Mouse (Mus musculus): ENCODE data around the gene Cnrip1. TPM values are rescaled to one million over a fixed set of nuclear protein-coding genes. Genes with fewer than 3 reads are reported as not detected.
"Not testable (repeated sequence)": the region's sequence is repeated elsewhere in the genome, so short reads cannot be mapped to it uniquely, and the experiment has no call there.

Cnrip1 gene
- polyA plus RNA-seq, 1 experiment from 2014 or later = 12.7 TPM

GRCm38 (mm10) chr11:17052476-17053049, 1.2 kb downstream of the Cnrip1 start:
- H3K36me3 ChIP-seq = no peaks in the 10 kb centered on the region
- DNase-seq (ENCODE audit: low spot score) = no peak
- peak overlapping the region; percentile 84; the same call in 1 of the 2 replicates for H3K27ac ChIP-seq
- 17% methylated on average over 6 of the region's 6 CpGs for WGBS
- H3K27me3 ChIP-seq (ENCODE audit: insufficient read depth, poor library complexity, severe bottlenecking) = no peaks in the 10 kb centered on the region
- no peaks in the 10 kb centered on the region for H3K9me3 ChIP-seq
- peaks cover 11% of the 10 kb centered on the region for H3K4me1 ChIP-seq
- peak overlapping the region; percentile 66 for H3K4me3 ChIP-seq

GRCm38 (mm10) chr11:17069360-17069759, 18.0 kb downstream of the Cnrip1 start:
- not testable (repeated sequence) for DNase-seq (ENCODE audit: low spot score); H3K9me3 ChIP-seq; H3K4me1 ChIP-seq; H3K4me3 ChIP-seq; H3K27me3 ChIP-seq (ENCODE audit: insufficient read depth, poor library complexity, severe bottlenecking); H3K27ac ChIP-seq; H3K36me3 ChIP-seq
- 86% methylated on average over 2 of the region's 2 CpGs for WGBS

GRCm38 (mm10) chr11:17075656-17076055, 24.3 kb downstream of the Cnrip1 start:
- H3K4me1 ChIP-seq = no peaks in the 10 kb centered on the region
- H3K27ac ChIP-seq = no peak overlapping the region
- no peaks in the 10 kb centered on the region for H3K27me3 ChIP-seq (ENCODE audit: insufficient read depth, poor library complexity, severe bottlenecking)
- H3K36me3 ChIP-seq = no peaks in the 10 kb centered on the region
- no peak for DNase-seq (ENCODE audit: low spot score)
- H3K9me3 ChIP-seq = no peaks in the 10 kb centered on the region
- no peak overlapping the region for H3K4me3 ChIP-seq
- 87% methylated on average over 2 of the region's 2 CpGs for WGBS

DNA sequence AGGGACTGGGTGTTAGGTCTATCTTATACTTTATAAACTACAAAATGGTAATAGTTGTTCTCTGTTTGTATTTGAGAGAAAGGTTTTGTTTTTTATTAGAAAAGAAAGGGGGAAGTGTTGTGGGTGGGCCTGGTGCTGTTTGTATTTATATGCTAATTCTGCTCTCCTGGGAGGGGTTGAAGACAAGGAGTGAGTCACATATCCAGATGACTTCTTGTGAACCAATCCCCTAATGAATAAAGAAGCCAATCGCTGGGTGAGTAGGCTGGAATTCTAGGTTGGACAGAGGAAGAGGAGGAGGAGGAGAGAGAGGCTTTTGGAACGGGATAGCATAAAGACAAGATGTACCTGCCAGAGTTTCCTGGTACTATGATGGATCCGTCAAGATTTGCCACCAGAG, 30.7 kb downstream of the Cnrip1 start:
- 65% methylated on average over 3 of the region's 3 CpGs for WGBS
- Histone ChIP-seq H3K27me3 (ENCODE audit: insufficient read depth, poor library complexity, severe bottlenecking) (no peaks in the 10 kb centered on the region), H3K4me1 (no peaks in the 10 kb centered on the region), H3K4me3 (no peak overlapping the region), H3K9me3 (no peaks in the 10 kb centered on the region), H3K36me3 (no peaks in the 10 kb centered on the region), H3K27ac (no peak overlapping the region)
- no peak for DNase-seq (ENCODE audit: low spot score)

DNA sequence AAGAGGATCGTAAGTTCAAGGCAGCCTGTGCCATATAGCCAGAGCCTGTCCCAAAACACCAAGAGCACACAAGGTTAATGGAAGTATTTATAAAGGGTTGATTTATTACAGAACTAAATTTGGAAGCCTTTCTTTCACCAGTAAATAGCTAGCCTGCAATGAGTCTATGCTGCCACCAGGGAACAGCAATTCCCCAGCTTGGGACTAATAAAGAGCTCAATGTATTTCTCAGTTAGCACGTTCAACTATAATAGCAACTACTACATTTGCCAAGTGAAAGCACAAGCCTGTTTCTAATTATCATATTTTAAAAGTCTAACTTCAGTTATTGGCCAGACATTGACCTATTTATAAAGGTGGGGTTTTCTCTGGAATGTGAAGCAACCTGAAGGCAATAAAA, 31.6 kb downstream of the Cnrip1 start:
- Histone ChIP-seq H3K9me3 (no peaks in the 10 kb centered on the region), H3K4me3 (no peak overlapping the region), H3K27me3 (ENCODE audit: insufficient read depth, poor library complexity, severe bottlenecking) (no peaks in the 10 kb centered on the region), H3K36me3 (no peaks in the 10 kb centered on the region), H3K4me1 (no peaks in the 10 kb centered on the region), H3K27ac (no peak overlapping the region)
- WGBS = 60% methylated on average over 2 of the region's 2 CpGs
- no peak for DNase-seq (ENCODE audit: low spot score)

DNA sequence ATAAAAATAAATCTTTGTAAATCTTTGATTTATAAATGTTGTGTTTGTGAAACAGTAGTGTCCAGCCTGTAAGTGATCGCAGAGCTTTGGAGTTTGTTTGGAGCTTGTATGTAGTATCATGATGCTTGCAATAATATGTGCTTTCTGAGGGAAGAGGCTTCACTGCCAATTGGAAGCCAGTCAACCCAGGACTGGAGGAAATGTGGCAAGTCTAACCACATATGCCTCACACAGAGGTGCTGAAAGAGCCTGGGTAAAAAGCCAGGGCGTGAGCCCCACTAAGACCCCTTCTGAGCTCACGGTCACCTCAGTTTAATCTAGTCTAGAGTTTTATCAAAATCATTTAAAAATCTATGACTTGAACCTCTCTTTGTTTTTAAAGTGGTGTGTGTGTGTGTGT, 32.1 kb downstream of the Cnrip1 start:
- 96% methylated on average over 3 of the region's 3 CpGs for WGBS
- DNase-seq (ENCODE audit: low spot score) = no peak
- Histone ChIP-seq H3K4me1 (no peaks in the 10 kb centered on the region), H3K9me3 (no peaks in the 10 kb centered on the region), H3K4me3 (no peak overlapping the region), H3K36me3 (no peaks in the 10 kb centered on the region), H3K27ac (no peak overlapping the region), H3K27me3 (ENCODE audit: insufficient read depth, poor library complexity, severe bottlenecking) (no peaks in the 10 kb centered on the region)

GRCm38 (mm10) chr11:17083866-17084265, 32.5 kb downstream of the Cnrip1 start:
- Histone ChIP-seq H3K4me3 (no peak overlapping the region), H3K27me3 (ENCODE audit: insufficient read depth, poor library complexity, severe bottlenecking) (no peaks in the 10 kb centered on the region), H3K4me1 (no peaks in the 10 kb centered on the region), H3K36me3 (no peaks in the 10 kb centered on the region), H3K27ac (no peak overlapping the region), H3K9me3 (no peaks in the 10 kb centered on the region)
- 45% methylated on average over 1 of the region's 1 CpGs for WGBS
- no peak for DNase-seq (ENCODE audit: low spot score)

DNA sequence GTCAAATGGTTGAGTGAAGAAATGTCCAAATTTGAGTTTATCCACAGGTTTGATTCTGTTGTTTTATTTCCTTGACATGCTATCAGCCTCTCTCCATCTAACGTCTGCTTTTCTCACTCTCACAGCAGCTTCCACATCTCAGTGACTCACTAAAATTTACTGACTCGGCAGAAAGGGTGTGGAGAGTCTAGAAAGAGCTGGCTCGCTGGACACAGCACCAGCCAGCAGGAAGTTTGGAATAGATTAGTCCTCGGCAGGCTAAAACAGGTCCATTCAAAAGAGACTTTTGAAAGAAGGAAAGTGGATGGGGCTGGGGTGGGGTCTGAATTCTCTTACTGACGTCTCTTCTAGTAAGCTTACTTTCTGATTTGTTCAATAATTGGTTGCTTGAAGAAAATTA, 34.7 kb downstream of the Cnrip1 start:
- 34% methylated on average over 5 of the region's 5 CpGs for WGBS
- no peak for DNase-seq (ENCODE audit: low spot score)
- 0 out of 2 replicates have a peak overlapping the region, but pooled peaks have one; percentile 26 for H3K27ac ChIP-seq

GRCm38 (mm10) chr11:17106936-17107335, 55.5 kb downstream of the Cnrip1 start:
- no peaks in the 10 kb centered on the region for H3K4me1 ChIP-seq
- no peaks in the 10 kb centered on the region for H3K36me3 ChIP-seq
- no peaks in the 10 kb centered on the region for H3K9me3 ChIP-seq
- DNase-seq (ENCODE audit: low spot score) = no peak
- no peaks in the 10 kb centered on the region for H3K27me3 ChIP-seq (ENCODE audit: insufficient read depth, poor library complexity, severe bottlenecking)
- H3K4me3 ChIP-seq = no peak overlapping the region
- WGBS = 79% methylated on average over 5 of the region's 5 CpGs
- H3K27ac ChIP-seq = no peak overlapping the region

More for the DNA sequence above, 34.7 kb downstream of the Cnrip1 start:
- Histone ChIP-seq H3K36me3 (no peaks in the 10 kb centered on the region), H3K9me3 (no peaks in the 10 kb centered on the region), H3K4me3 (no peak overlapping the region), H3K27me3 (ENCODE audit: insufficient read depth, poor library complexity, severe bottlenecking) (no peaks in the 10 kb centered on the region), H3K4me1 (no peaks in the 10 kb centered on the region)

DNA sequence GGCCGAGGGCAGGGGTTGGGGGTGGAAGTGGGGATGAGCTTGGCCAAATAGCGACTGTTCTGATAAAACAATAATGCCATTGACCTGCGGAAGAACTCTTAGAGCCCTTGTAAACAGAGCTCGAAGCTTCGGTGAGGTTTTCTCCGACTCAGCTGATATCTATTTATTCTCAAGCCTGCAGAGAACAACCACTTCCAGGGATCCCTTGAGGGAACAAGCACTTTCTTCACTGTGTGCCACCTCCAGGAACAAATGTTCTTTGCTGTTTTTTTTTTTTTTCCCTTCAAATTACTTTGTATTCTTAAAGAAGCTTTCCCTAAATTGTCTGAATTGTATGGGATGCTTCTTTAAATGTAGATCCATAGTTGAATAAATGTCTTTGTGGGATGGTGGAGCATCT, 56.0 kb downstream of the Cnrip1 start:
- H3K4me3 ChIP-seq = no peak overlapping the region
- no peaks in the 10 kb centered on the region for H3K9me3 ChIP-seq
- WGBS = 77% methylated on average over 6 of the region's 6 CpGs
- no peaks in the 10 kb centered on the region for H3K36me3 ChIP-seq
- no peaks in the 10 kb centered on the region for H3K4me1 ChIP-seq
- DNase-seq (ENCODE audit: low spot score) = no peak
- H3K27me3 ChIP-seq (ENCODE audit: insufficient read depth, poor library complexity, severe bottlenecking) = no peaks in the 10 kb centered on the region
- no peak overlapping the region for H3K27ac ChIP-seq

GRCm38 (mm10) chr11:17112419-17113090, 61.2 kb downstream of the Cnrip1 start:
- WGBS = 62% methylated on average over 1 of the region's 1 CpGs
- H3K9me3 ChIP-seq = no peaks in the 10 kb centered on the region
- H3K27ac ChIP-seq = no peak overlapping the region
- H3K27me3 ChIP-seq (ENCODE audit: insufficient read depth, poor library complexity, severe bottlenecking) = no peaks in the 10 kb centered on the region
- DNase-seq (ENCODE audit: low spot score) = no peak
- H3K4me3 ChIP-seq = no peak overlapping the region
- H3K4me1 ChIP-seq = no peaks in the 10 kb centered on the region
- H3K36me3 ChIP-seq = no peaks in the 10 kb centered on the region

DNA sequence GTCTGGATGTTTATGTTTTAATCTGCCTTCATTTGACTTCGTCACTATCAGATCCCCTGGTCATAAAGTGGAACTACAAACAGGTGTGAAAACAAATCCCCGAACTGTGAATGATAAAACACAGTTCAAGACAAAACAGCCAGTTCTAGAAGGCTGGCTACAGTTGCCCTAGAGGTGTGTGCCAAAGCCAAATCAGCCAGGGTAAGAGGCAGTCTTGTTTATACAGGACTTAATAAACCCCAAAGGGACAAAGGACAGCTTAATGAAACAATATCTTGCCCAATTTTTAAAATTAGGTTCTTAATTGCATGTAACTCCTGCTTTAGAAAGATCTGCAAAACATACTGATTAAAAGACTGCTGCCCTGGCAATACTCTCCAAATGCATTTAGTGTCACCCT, 75.0 kb downstream of the Cnrip1 start:
- H3K4me3 ChIP-seq = no peak overlapping the region
- H3K27ac ChIP-seq = no peak overlapping the region
- H3K27me3 ChIP-seq (ENCODE audit: insufficient read depth, poor library complexity, severe bottlenecking) = no peaks in the 10 kb centered on the region
- 59% methylated on average over 2 of the region's 2 CpGs for WGBS
- H3K9me3 ChIP-seq = no peaks in the 10 kb centered on the region
- no peak for DNase-seq (ENCODE audit: low spot score)
- no peaks in the 10 kb centered on the region for H3K36me3 ChIP-seq
- no peaks in the 10 kb centered on the region for H3K4me1 ChIP-seq

Data from heart, embryonic 10.5 days (tissue).